Mouse (Mus musculus) B cell, adult (primary cell): Measurements from ENCODE around the gene Dhrs7. TPM values are rescaled to one million over a fixed set of nuclear protein-coding genes. Genes with fewer than 3 reads are reported as not detected.

Source experiments
- total RNA-seq: library from RNA; stranded (reverse); gene quantifications from 4 replicates; pipeline ENCODE4 v1.2.4, GENCODE M21; 2023; ENCODE audit not compliant: inconsistent age

The Dhrs7 gene
- total RNA-seq = 14.5 to 21.2 TPM (median 20.4 TPM) in 4 replicates

DNA sequence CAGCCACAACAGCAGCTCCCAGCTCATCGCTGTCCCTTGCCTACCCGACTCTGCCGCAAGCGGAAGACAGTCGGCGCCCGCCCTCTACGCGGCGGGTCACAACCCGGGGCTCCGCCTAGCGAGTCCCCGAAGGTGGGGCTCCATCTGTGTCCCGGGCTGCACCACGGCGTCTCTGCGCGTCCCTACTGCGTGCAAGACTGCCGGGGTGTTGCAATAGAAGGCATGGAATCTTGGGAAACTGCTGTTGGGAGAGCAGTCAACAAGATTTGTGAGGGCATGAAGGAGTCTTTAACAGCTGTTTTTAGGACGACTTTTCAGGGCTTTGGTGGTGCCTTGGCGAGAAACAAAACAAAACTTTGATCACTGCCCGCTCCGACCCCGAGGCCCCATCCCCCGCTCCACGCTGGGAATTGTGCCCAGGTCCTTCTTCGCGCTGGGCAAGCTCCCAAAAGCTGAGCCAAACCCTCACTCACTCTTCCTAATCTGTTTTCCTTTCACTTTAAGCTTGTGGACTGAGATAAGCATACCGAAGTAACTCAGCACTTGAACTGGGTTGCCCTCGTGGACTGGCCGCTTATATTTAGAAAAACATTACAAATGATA lies at the start of gene Dhrs7:
Gene Dhrs7, minus strand, starts transcription at position 175 of the 603 bp plus-strand sequence.

DNA sequence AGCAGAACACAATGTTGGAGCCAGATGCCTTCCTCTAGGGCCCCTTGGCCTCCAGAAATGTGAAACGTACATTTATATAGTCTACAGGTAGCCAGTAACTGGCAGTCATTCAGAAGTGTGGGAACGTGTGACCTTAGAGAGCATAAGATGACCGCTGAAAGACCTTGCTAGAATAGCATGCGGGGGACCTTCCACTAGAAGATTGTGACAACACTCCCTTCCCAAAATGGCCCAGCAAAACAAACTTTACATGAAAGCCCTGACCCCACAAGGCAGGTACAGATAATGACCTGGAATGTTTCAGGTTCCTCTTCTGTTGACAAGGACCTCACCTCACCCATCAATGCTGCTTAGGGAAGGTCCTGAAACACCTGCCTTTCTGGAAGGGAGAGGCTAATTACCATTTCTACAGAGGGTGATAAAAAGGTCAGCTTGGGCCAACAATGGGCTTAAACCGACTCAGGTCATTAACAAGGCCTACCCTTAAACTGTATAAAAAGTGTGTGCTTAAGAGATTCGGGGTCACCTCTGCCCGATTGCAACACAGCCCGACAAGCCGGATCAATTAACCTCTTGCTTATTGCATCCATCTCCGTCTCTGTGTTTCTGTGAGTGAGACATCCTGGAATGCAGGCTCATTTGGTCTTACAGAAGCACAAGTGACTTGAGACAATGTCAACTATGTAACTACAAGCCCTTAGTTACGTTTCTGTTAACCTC lies 14.9 kb downstream of the Dhrs7 start, which contains the start of gene Gm4756:
Gene Gm4756, minus strand, starts transcription at position 51 of the 720 bp plus-strand sequence.

Other genes with a start within 250 kb of the Dhrs7 start
- gene Lrrc9, start 223.0 kb downstream of the Dhrs7 start, total RNA-seq = not detected in 4 replicates
- gene Pcnx4, start 128.5 kb downstream of the Dhrs7 start, total RNA-seq = 2.6 to 3.5 TPM (median 3.0 TPM) in 4 replicates
- not detected in 4 replicates for gene Gm4756, start 15.2 kb downstream of the Dhrs7 start, total RNA-seq
- 122 to 137 TPM (median 125 TPM) in 4 replicates for gene Ppm1a, start 92.5 kb upstream of the Dhrs7 start, total RNA-seq